Mouse (Mus musculus): ENCODE measurements at regions not wholly inside any gene's neighbourhood (a gene's known extent, or its start where the extent isn't known, plus 50 kb on each side); places are given as distances from the start of the nearest gene placed in this dataset.

DNA sequence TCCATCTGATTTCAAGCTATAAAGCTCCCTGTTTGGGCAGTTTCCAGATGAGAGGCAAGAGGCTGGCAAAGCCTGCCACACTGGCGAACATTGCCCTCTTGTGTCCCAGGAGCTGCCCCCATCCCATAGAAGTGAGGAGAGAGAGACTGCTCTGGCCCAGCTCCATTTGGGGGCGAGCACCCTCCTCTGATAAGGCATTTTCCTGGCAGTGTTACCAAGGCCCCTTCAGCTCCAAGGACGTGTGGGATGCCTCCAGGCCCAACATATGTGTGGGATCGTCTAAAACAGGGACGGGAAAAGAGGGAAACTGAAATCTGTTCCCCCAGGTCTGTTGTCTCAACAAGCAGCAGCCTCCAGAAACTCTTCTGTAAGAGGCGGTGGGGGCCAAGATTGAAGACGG is 88.0 kb upstream of the Csf3r start:
- H3K36me3 ChIP-seq (ENCODE audit: control insufficient read depth, insufficient read depth): no peaks in the 10 kb centered on the region
- TF ChIP-seq SRF (IDR thresholded peaks at IDR 0.05; ENCODE audit: control insufficient read depth, insufficient read length, low read depth) (no peak), E2F4 (IDR thresholded peaks at IDR 0.05; ENCODE audit: insufficient read depth) (no peak), TCF3 (IDR thresholded peaks at IDR 0.05; ENCODE audit: insufficient read length, low read depth) (no peak), MAX (IDR thresholded peaks at IDR 0.05; ENCODE audit: low read depth) (no peak), MYOD1 (IDR thresholded peaks at IDR 0.05; ENCODE audit: control insufficient read depth in 1 of 3, insufficient read length in 2 of 3, low read depth in 2 of 3) (no peak), USF1 (IDR thresholded peaks at IDR 0.05; ENCODE audit: low read depth) (no peak), TCF12 (IDR thresholded peaks at IDR 0.05; ENCODE audit: insufficient read depth, poor library complexity, severe bottlenecking) (no peak), REST (IDR thresholded peaks at IDR 0.05; ENCODE audit: insufficient read depth, insufficient read length) (no peak), MYOG (IDR thresholded peaks at IDR 0.05; ENCODE audit: control insufficient read depth in 1 of 3, insufficient read depth in 1 of 3, insufficient read length in 2 of 3, low read depth in 2 of 3) (no peak), POLR2AphosphoS2 (IDR thresholded peaks at IDR 0.05; ENCODE audit: insufficient read length, low read depth) (no peak), POLR2A (IDR thresholded peaks at IDR 0.05; ENCODE audit: insufficient read length, low read depth) (no peak), CEBPB (IDR thresholded peaks at IDR 0.05; ENCODE audit: insufficient read depth, poor library complexity, severe bottlenecking) (no peak)
- no peaks in the 10 kb centered on the region for H3K79me2 ChIP-seq (ENCODE audit: control insufficient read depth, insufficient read depth)
- no peak overlapping the region for H3ac ChIP-seq (ENCODE audit: control insufficient read depth, insufficient read length)
- no peak overlapping the region for H3K4me3 ChIP-seq
- H3K4me2 ChIP-seq (ENCODE audit: low read depth): no peak overlapping the region
- H3K27me3 ChIP-seq (ENCODE audit: control insufficient read depth, insufficient read depth, insufficient read length): peaks cover 46% of the 10 kb centered on the region

DNA sequence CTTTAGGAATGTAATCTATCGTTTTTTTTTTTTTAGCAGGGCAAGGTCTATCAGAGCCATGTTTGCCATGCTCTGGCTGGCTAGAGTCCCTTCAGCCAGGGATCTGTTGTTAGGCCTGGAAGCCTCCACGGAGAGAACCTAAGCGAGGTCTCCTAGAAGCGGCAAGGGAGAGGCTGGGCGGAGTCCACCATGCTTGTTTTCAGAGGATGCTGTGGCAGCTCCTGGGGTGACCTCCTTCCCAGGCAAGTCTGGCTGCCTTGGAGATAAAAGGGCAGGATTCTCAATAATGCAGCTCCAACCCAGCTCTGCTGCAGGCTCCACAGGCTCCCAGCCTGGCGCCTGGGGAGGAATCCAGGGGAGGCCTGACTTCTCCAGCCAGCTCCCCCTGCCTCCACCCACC is 86.2 kb upstream of the Csf3r start:
- Histone ChIP-seq H3ac (ENCODE audit: control insufficient read depth, insufficient read length) (no peak overlapping the region), H3K27me3 (ENCODE audit: control insufficient read depth, insufficient read depth, insufficient read length) (peaks cover 28% of the 10 kb centered on the region), H3K4me3 (no peak overlapping the region), H3K79me2 (ENCODE audit: control insufficient read depth, insufficient read depth) (no peaks in the 10 kb centered on the region), H3K36me3 (ENCODE audit: control insufficient read depth, insufficient read depth) (no peaks in the 10 kb centered on the region), H3K4me2 (ENCODE audit: low read depth) (no peak overlapping the region)
- TF ChIP-seq USF1 (IDR thresholded peaks at IDR 0.05; ENCODE audit: low read depth): no peak
- no peak for TF ChIP-seq MAX (IDR thresholded peaks at IDR 0.05; ENCODE audit: low read depth)
- TF ChIP-seq SRF (IDR thresholded peaks at IDR 0.05; ENCODE audit: control insufficient read depth, insufficient read length, low read depth): no peak
- no peak for TF ChIP-seq TCF3 (IDR thresholded peaks at IDR 0.05; ENCODE audit: insufficient read length, low read depth)
- no peak for TF ChIP-seq E2F4 (IDR thresholded peaks at IDR 0.05; ENCODE audit: insufficient read depth)
- no peak for TF ChIP-seq CEBPB (IDR thresholded peaks at IDR 0.05; ENCODE audit: insufficient read depth, poor library complexity, severe bottlenecking)
- no peak for TF ChIP-seq TCF12 (IDR thresholded peaks at IDR 0.05; ENCODE audit: insufficient read depth, poor library complexity, severe bottlenecking)
- no peak for TF ChIP-seq MYOD1 (IDR thresholded peaks at IDR 0.05; ENCODE audit: control insufficient read depth in 1 of 3, insufficient read length in 2 of 3, low read depth in 2 of 3)
- no peak for TF ChIP-seq POLR2AphosphoS2 (IDR thresholded peaks at IDR 0.05; ENCODE audit: insufficient read length, low read depth)
- TF ChIP-seq POLR2A (IDR thresholded peaks at IDR 0.05; ENCODE audit: insufficient read length, low read depth): no peak
- TF ChIP-seq MYOG (IDR thresholded peaks at IDR 0.05; ENCODE audit: control insufficient read depth in 1 of 3, insufficient read depth in 1 of 3, insufficient read length in 2 of 3, low read depth in 2 of 3): no peak
- no peak for TF ChIP-seq REST (IDR thresholded peaks at IDR 0.05; ENCODE audit: insufficient read depth, insufficient read length)

DNA sequence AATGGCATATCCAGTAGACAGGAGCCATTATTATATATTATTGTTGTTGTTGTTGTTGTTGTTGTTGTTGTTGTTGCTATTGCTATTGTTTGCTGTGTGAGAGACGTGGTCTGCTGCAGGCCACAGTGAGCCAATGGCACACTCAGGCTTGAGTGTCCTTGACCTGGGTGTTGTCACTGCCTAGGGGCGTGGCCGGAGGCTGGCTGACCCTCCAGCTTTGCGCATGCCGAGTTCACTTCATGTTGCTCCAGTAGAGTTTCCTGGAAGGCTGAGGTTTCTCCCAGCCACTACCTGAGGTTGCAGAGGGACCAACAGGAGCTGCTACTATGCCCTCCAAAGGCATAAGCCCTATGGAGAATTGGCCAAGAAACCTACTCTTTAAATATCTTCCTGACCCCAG is 83.1 kb upstream of the Csf3r start:
- Histone ChIP-seq H3K27me3 (ENCODE audit: control insufficient read depth, insufficient read depth, insufficient read length) (peaks cover 21% of the 10 kb centered on the region), H3K36me3 (ENCODE audit: control insufficient read depth, insufficient read depth) (no peaks in the 10 kb centered on the region), H3K79me2 (ENCODE audit: control insufficient read depth, insufficient read depth) (no peaks in the 10 kb centered on the region), H3K4me3 (no peak overlapping the region), H3K4me2 (ENCODE audit: low read depth) (no peak overlapping the region), H3ac (ENCODE audit: control insufficient read depth, insufficient read length) (no peak overlapping the region)
- no peak for TF ChIP-seq MYOG (IDR thresholded peaks at IDR 0.05; ENCODE audit: control insufficient read depth in 1 of 3, insufficient read depth in 1 of 3, insufficient read length in 2 of 3, low read depth in 2 of 3)
- no peak for TF ChIP-seq POLR2AphosphoS2 (IDR thresholded peaks at IDR 0.05; ENCODE audit: insufficient read length, low read depth)
- TF ChIP-seq REST (IDR thresholded peaks at IDR 0.05; ENCODE audit: insufficient read depth, insufficient read length): no peak
- TF ChIP-seq CEBPB (IDR thresholded peaks at IDR 0.05; ENCODE audit: insufficient read depth, poor library complexity, severe bottlenecking): no peak
- no peak for TF ChIP-seq MYOD1 (IDR thresholded peaks at IDR 0.05; ENCODE audit: control insufficient read depth in 1 of 3, insufficient read length in 2 of 3, low read depth in 2 of 3)
- no peak for TF ChIP-seq POLR2A (IDR thresholded peaks at IDR 0.05; ENCODE audit: insufficient read length, low read depth)
- TF ChIP-seq TCF12 (IDR thresholded peaks at IDR 0.05; ENCODE audit: insufficient read depth, poor library complexity, severe bottlenecking): no peak
- TF ChIP-seq E2F4 (IDR thresholded peaks at IDR 0.05; ENCODE audit: insufficient read depth): no peak
- TF ChIP-seq TCF3 (IDR thresholded peaks at IDR 0.05; ENCODE audit: insufficient read length, low read depth): no peak
- no peak for TF ChIP-seq SRF (IDR thresholded peaks at IDR 0.05; ENCODE audit: control insufficient read depth, insufficient read length, low read depth)
- no peak for TF ChIP-seq USF1 (IDR thresholded peaks at IDR 0.05; ENCODE audit: low read depth)
- TF ChIP-seq MAX (IDR thresholded peaks at IDR 0.05; ENCODE audit: low read depth): no peak

DNA sequence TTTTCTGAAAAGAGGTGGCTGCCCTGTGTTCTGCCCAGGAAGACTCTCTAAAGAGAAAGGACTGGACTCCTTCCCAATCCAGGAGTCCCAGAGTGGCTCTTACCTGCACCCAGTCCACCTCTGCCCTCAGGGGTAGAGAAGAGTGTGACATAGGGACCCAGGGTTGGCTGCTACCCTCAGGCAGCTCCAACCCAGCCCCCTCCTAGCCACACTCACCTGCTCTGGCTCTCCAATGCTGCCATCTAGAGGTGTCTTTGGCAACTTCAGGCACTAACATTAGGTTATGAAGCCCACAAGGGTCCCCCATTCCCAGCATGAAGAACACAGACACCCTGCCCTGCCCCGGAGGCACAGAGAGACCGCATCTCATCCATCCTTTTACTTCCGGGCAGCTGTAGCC is 82.4 kb upstream of the Csf3r start:
- H3ac ChIP-seq (ENCODE audit: control insufficient read depth, insufficient read length): no peak overlapping the region
- H3K4me2 ChIP-seq (ENCODE audit: low read depth): no peak overlapping the region
- no peaks in the 10 kb centered on the region for H3K79me2 ChIP-seq (ENCODE audit: control insufficient read depth, insufficient read depth)
- no peak for TF ChIP-seq MYOD1 (IDR thresholded peaks at IDR 0.05; ENCODE audit: control insufficient read depth in 1 of 3, insufficient read length in 2 of 3, low read depth in 2 of 3)
- H3K4me3 ChIP-seq: no peak overlapping the region
- no peaks in the 10 kb centered on the region for H3K36me3 ChIP-seq (ENCODE audit: control insufficient read depth, insufficient read depth)
- peaks cover 21% of the 10 kb centered on the region for H3K27me3 ChIP-seq (ENCODE audit: control insufficient read depth, insufficient read depth, insufficient read length)

DNA sequence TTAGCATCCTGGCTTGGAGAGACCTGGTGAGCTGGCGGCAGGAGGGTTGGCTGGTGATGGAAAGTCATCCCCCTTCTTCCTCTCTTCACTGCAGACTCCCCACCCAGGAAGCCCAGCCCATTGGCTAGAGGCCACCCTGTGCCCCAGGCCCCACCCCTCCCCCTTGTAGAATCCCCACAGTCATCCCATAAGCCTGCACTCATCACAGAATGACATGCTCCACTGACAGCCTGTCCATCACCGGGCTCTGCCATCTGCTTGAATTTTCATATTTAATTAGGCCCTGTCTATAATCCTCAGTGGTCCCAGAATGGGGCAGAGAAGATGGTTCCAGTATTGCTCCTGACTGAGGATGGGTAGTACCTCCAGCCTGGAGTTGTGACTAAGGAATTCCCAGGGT is 79.3 kb upstream of the Csf3r start:
- Histone ChIP-seq H3K4me2 (ENCODE audit: low read depth) (no peak overlapping the region), H3ac (ENCODE audit: control insufficient read depth, insufficient read length) (no peak overlapping the region), H3K36me3 (ENCODE audit: control insufficient read depth, insufficient read depth) (no peaks in the 10 kb centered on the region), H3K4me3 (no peak overlapping the region), H3K79me2 (ENCODE audit: control insufficient read depth, insufficient read depth) (no peaks in the 10 kb centered on the region), H3K27me3 (ENCODE audit: control insufficient read depth, insufficient read depth, insufficient read length) (peaks cover 7% of the 10 kb centered on the region)
- TF ChIP-seq TCF3 (IDR thresholded peaks at IDR 0.05; ENCODE audit: insufficient read length, low read depth) (no peak), TCF12 (IDR thresholded peaks at IDR 0.05; ENCODE audit: insufficient read depth, poor library complexity, severe bottlenecking) (no peak), POLR2A (IDR thresholded peaks at IDR 0.05; ENCODE audit: insufficient read length, low read depth) (no peak), MYOD1 (IDR thresholded peaks at IDR 0.05; ENCODE audit: control insufficient read depth in 1 of 3, insufficient read length in 2 of 3, low read depth in 2 of 3) (no peak), MYOG (IDR thresholded peaks at IDR 0.05; ENCODE audit: control insufficient read depth in 1 of 3, insufficient read depth in 1 of 3, insufficient read length in 2 of 3, low read depth in 2 of 3) (no peak), E2F4 (IDR thresholded peaks at IDR 0.05; ENCODE audit: insufficient read depth) (no peak), REST (IDR thresholded peaks at IDR 0.05; ENCODE audit: insufficient read depth, insufficient read length) (no peak)
